Comparison of ENCODE assay signal across 1 mouse cellular context in the genomic region with DNA sequence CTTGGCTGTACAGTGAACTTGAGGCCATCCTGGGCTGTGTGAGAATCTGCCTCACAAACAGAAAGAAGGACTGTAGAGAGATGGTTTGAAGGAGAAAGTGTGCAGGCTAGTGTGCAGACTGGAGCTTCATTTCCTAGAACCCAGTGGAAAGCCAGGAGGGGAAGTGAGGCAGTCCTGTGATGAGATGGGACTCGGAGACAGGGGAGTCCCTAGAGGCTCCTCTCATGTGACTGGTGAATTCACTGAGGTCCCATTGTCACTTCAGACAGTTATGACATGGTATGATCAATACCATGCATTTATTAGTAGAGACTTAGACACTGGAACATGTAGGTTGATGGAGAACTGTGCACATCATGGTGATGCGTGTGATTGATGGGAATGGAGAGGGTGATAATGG.
TF ChIP-seq lines count a peak whose summit lies in the region.

No protein-coding gene starts in this region.

TF ChIP-seq in CH12.LX, 34 proteins besides CTCF, POLR2A, EP300 and RAD21 (continued from another document):
- TF ChIP-seq TCF12 (IDR thresholded peaks at IDR 0.05; ENCODE audit: low read depth, low read length) = no peak
- TF ChIP-seq KAT2A (IDR thresholded peaks at IDR 0.05; ENCODE audit: insufficient replicate concordance, low read length) = no peak
- no peak for TF ChIP-seq ZKSCAN1 (IDR thresholded peaks at IDR 0.05; ENCODE audit: borderline replicate concordance, low read depth, low read length)
- TF ChIP-seq ETS1 (conservative IDR thresholded peaks at IDR 0.05; ENCODE audit: low read depth, low read length) = peak; percentile 60
- 0 out of 2 replicates have a peak, but pooled peaks have one; percentile 19 for TF ChIP-seq SIN3A (IDR thresholded peaks at IDR 0.05; ENCODE audit: low read length)
- no peak for TF ChIP-seq JUND (conservative IDR thresholded peaks at IDR 0.05; ENCODE audit: low read depth, low read length)
- TF ChIP-seq IRF4 (IDR thresholded peaks at IDR 0.05; ENCODE audit: low read depth, low read length) = peak; percentile 50; the same call in 1 of the 2 replicates
- peak; percentile 83 for TF ChIP-seq BHLHE40 (IDR thresholded peaks at IDR 0.05; ENCODE audit: low read depth, low read length)
- no peak for TF ChIP-seq MAX (IDR thresholded peaks at IDR 0.05; ENCODE audit: low read length)
TF ChIP-seq in CH12.LX: peak in this region for 4.
